Mouse (Mus musculus) MEL (cell line): ENCODE data around the gene Ndufaf3. TPM values are rescaled to one million over a fixed set of nuclear protein-coding genes. Genes with fewer than 3 reads are reported as not detected.

Experiments used
- DNase-seq: peaks from one replicate; pipeline ENCODE4 v3.0.0; 2011; ENCODE audit warnings: low read depth, low spot score
- H3K27ac ChIP-seq: 2 replicates; pipeline ENCODE4 v1.5.1; 2012; ENCODE audit warnings: low read depth, mild to moderate bottlenecking, control low read depth, low read length, moderate library complexity; ENCODE audit not compliant: control insufficient read depth
- H3K27me3 ChIP-seq, 2 experiments: fragments of 150-350 bp in 1 of 2; sonication (generic) in 1 of 2; 2 replicates each; pipeline ENCODE4 v1.6.1; 2012; ENCODE audit warnings: low read length in 2 of 2, mild to moderate bottlenecking in 2 of 2, improper control_type of control experiment in 1 of 2, moderate library complexity in 1 of 2; ENCODE audit not compliant: insufficient read depth in 2 of 2, control insufficient read depth in 1 of 2
- H3K36me3 ChIP-seq, 2 experiments: 2 replicates each; pipeline ENCODE4 v1.6.1; 2012 to 2014; ENCODE audit warnings: low read length in 2 of 2, improper control_type of control experiment in 1 of 2, inconsistent platforms in 1 of 2, mild to moderate bottlenecking in 1 of 2; ENCODE audit not compliant: insufficient read depth in 2 of 2, control insufficient read depth in 1 of 2
- H3K4me1 ChIP-seq, 2 experiments: fragments of 150-350 bp in 1 of 2; sonication (generic) in 1 of 2; 2 replicates each; pipeline ENCODE4 v1.6.1; 2012; ENCODE audit warnings: low read length in 2 of 2, improper control_type of control experiment in 1 of 2, mild to moderate bottlenecking in 1 of 2; ENCODE audit not compliant: insufficient read depth in 2 of 2, control insufficient read depth in 1 of 2
- H3K4me3 ChIP-seq, 2 experiments: fragments of 150-350 bp in 1 of 2; sonication (generic) in 1 of 2; 2 replicates each; pipeline ENCODE4 v1.5.1; 2012; ENCODE audit warnings: low read depth in 2 of 2, low read length in 2 of 2, mild to moderate bottlenecking in 2 of 2, moderate library complexity in 2 of 2, control low read depth in 1 of 2, improper control_type of control experiment in 1 of 2; ENCODE audit not compliant: control insufficient read depth in 1 of 2, insufficient read depth in 1 of 2
- H3K79me2 ChIP-seq: 2 replicates; pipeline ENCODE4 v1.6.1; 2012; ENCODE audit warnings: mild to moderate bottlenecking, low read length, moderate library complexity; ENCODE audit not compliant: control insufficient read depth, poor library complexity, insufficient read depth
- H3K9ac ChIP-seq: 2 replicates; pipeline ENCODE4 v1.6.1; 2012; ENCODE audit warnings: low read depth, mild to moderate bottlenecking, control low read depth, low read length, moderate library complexity; ENCODE audit not compliant: control insufficient read depth, poor library complexity, severe bottlenecking
- H3K9me3 ChIP-seq: fragments of 150-350 bp; sonication (generic); replicated peaks from 2 replicates; pipeline ENCODE4 v1.6.1; 2012; ENCODE audit warnings: mild to moderate bottlenecking, low read length, improper control_type of control experiment, moderate library complexity; ENCODE audit not compliant: insufficient read depth
- CHD1 ChIP-seq: IDR thresholded peaks from 2 replicates; pipeline ENCODE4 v1.6.1; 2012; ENCODE audit warnings: low read depth, mild to moderate bottlenecking, inconsistent platforms, low read length, improper control_type of control experiment
- ELF1 ChIP-seq: IDR thresholded peaks from 2 replicates; pipeline ENCODE4 v1.6.1; 2014; ENCODE audit warnings: low read depth, mild to moderate bottlenecking, inconsistent platforms, low read length, improper control_type of control experiment, moderate library complexity
- EP300 ChIP-seq, 2 experiments: IDR thresholded peaks; 2 replicates each; pipeline ENCODE4 v1.6.1; 2011; ENCODE audit warnings: improper control_type of control experiment in 2 of 2, low read length in 2 of 2, low read depth in 1 of 2, mild to moderate bottlenecking in 1 of 2
- ETS1 ChIP-seq: IDR thresholded peaks from 2 replicates; pipeline ENCODE4 v1.6.1; 2012; ENCODE audit warnings: low read depth, mild to moderate bottlenecking, inconsistent platforms, low read length, improper control_type of control experiment, moderate library complexity
- GABPA ChIP-seq: IDR thresholded peaks from 2 replicates; pipeline ENCODE4 v1.6.1; 2012; ENCODE audit warnings: low read depth, mild to moderate bottlenecking, inconsistent platforms, low read length, improper control_type of control experiment, moderate library complexity
- GATA1 ChIP-seq: IDR thresholded peaks from 2 replicates; pipeline ENCODE4 v1.6.1; 2011; ENCODE audit warnings: low read depth, low read length, improper control_type of control experiment
- HCFC1 ChIP-seq: IDR thresholded peaks from 2 replicates; pipeline ENCODE4 v1.6.1; 2012; ENCODE audit warnings: low read depth, mild to moderate bottlenecking, inconsistent platforms, low read length, improper control_type of control experiment, moderate library complexity
- JUND ChIP-seq: IDR thresholded peaks from 2 replicates; pipeline ENCODE4 v1.6.1; 2011; ENCODE audit warnings: low read depth, mild to moderate bottlenecking, improper control_type of control experiment, low read length
- KAT2A ChIP-seq: conservative IDR thresholded peaks from 2 replicates; pipeline ENCODE4 v1.6.1; 2012; ENCODE audit warnings: low read depth, low read length, improper control_type of control experiment, inconsistent platforms
- MAX ChIP-seq: IDR thresholded peaks from 2 replicates; pipeline ENCODE4 v1.6.1; 2011; ENCODE audit warnings: low read length, improper control_type of control experiment
- MAZ ChIP-seq: IDR thresholded peaks from 2 replicates; pipeline ENCODE4 v1.6.1; 2012; ENCODE audit warnings: low read depth, mild to moderate bottlenecking, inconsistent platforms, low read length, improper control_type of control experiment
- MXI1 ChIP-seq: IDR thresholded peaks from 2 replicates; pipeline ENCODE4 v1.6.1; 2011; ENCODE audit warnings: mild to moderate bottlenecking, low read depth, low read length, improper control_type of control experiment
- MYB ChIP-seq: IDR thresholded peaks from 2 replicates; pipeline ENCODE4 v1.6.1; 2011; ENCODE audit warnings: mild to moderate bottlenecking, low read depth, low read length, improper control_type of control experiment
- MYC ChIP-seq: IDR thresholded peaks from 2 replicates; pipeline ENCODE4 v1.6.1; 2011; ENCODE audit warnings: low read depth, mild to moderate bottlenecking, low read length, improper control_type of control experiment, moderate library complexity
- NELFE ChIP-seq: IDR thresholded peaks from 2 replicates; pipeline ENCODE4 v1.6.1; 2011; ENCODE audit warnings: low read depth, low read length, improper control_type of control experiment
- NRF1 ChIP-seq: IDR thresholded peaks from 2 replicates; pipeline ENCODE4 v1.6.1; 2014; ENCODE audit warnings: low read depth, mild to moderate bottlenecking, inconsistent platforms, low read length, improper control_type of control experiment, moderate library complexity; ENCODE audit not compliant: poor library complexity, insufficient read depth, severe bottlenecking
- POLR2AphosphoS5 ChIP-seq: IDR thresholded peaks from 2 replicates; pipeline ENCODE4 v1.6.1; 2012; ENCODE audit warnings: low read depth, borderline replicate concordance, mild to moderate bottlenecking, inconsistent platforms, low read length, moderate library complexity, mixed read lengths
- RAD21 ChIP-seq: IDR thresholded peaks from 2 replicates; pipeline ENCODE4 v1.6.1; 2011; ENCODE audit warnings: mild to moderate bottlenecking, low read depth, low read length, improper control_type of control experiment
- RCOR1 ChIP-seq: IDR thresholded peaks from 2 replicates; pipeline ENCODE4 v1.6.1; 2012; ENCODE audit warnings: low read depth, mild to moderate bottlenecking, inconsistent platforms, low read length, improper control_type of control experiment
- SIN3A ChIP-seq: IDR thresholded peaks from 2 replicates; pipeline ENCODE4 v1.6.1; 2012; ENCODE audit warnings: low read length, improper control_type of control experiment, inconsistent platforms
- SMC3 ChIP-seq: IDR thresholded peaks from 2 replicates; pipeline ENCODE4 v1.6.1; 2011; ENCODE audit warnings: low read depth, low read length, improper control_type of control experiment
- TAL1 ChIP-seq: IDR thresholded peaks from 2 replicates; pipeline ENCODE4 v1.6.1; 2012; ENCODE audit warnings: mild to moderate bottlenecking, inconsistent platforms, low read length, moderate library complexity, mixed read lengths
- TBP ChIP-seq: IDR thresholded peaks from 2 replicates; pipeline ENCODE4 v1.8.0; 2011; ENCODE audit warnings: low read depth, low read length, improper control_type of control experiment
- TCF12 ChIP-seq: IDR thresholded peaks from 2 replicates; pipeline ENCODE4 v1.6.1; 2014; ENCODE audit warnings: low read depth, mild to moderate bottlenecking, inconsistent platforms, low read length, improper control_type of control experiment, moderate library complexity
- UBTF ChIP-seq: IDR thresholded peaks from 2 replicates; pipeline ENCODE4 v1.6.1; 2012; ENCODE audit warnings: low read depth, mild to moderate bottlenecking, inconsistent platforms, low read length, improper control_type of control experiment, moderate library complexity, borderline replicate concordance; ENCODE audit not compliant: insufficient read depth
- USF1 ChIP-seq: IDR thresholded peaks from 2 replicates; pipeline ENCODE4 v1.6.1; 2014; ENCODE audit warnings: low read depth, mild to moderate bottlenecking, inconsistent platforms, low read length, improper control_type of control experiment, moderate library complexity
- USF2 ChIP-seq, 2 experiments: IDR thresholded peaks; 2 replicates each; pipeline ENCODE4 v1.6.1; 2011 to 2012; ENCODE audit warnings: improper control_type of control experiment in 2 of 2, low read length in 2 of 2, borderline replicate concordance in 1 of 2, inconsistent platforms in 1 of 2, low read depth in 1 of 2, mild to moderate bottlenecking in 1 of 2; ENCODE audit not compliant: insufficient read depth in 1 of 2
- ZKSCAN1 ChIP-seq: IDR thresholded peaks from 2 replicates; pipeline ENCODE4 v1.6.1; 2012; ENCODE audit warnings: low read depth, mild to moderate bottlenecking, inconsistent platforms, low read length, improper control_type of control experiment, moderate library complexity
- ZMIZ1 ChIP-seq: IDR thresholded peaks from 2 replicates; pipeline ENCODE4 v1.6.1; 2012; ENCODE audit warnings: low read depth, mild to moderate bottlenecking, inconsistent platforms, low read length, improper control_type of control experiment, moderate library complexity
- ZNF384 ChIP-seq: IDR thresholded peaks from 2 replicates; pipeline ENCODE4 v1.6.1; 2012; ENCODE audit warnings: low read depth, mild to moderate bottlenecking, inconsistent platforms, low read length, improper control_type of control experiment
- polyA plus RNA-seq, 2 experiments: library from polyadenylated mRNA; stranded (reverse) in 1 of 2; unstranded in 1 of 2; fragments of >175 nt in 1 of 2; fragments of >200 nt in 1 of 2; gene quantifications; 2 replicates each; pipeline versions ENCODE4 v1.2.1 to v1.2.4; 2012; ENCODE audit warnings: low replicate concordance in 2 of 2, low read depth in 1 of 2; ENCODE audit not compliant: insufficient read length in 2 of 2, insufficient read depth in 1 of 2, missing spikeins in 1 of 2
- total RNA-seq: library from RNA; depleted of rRNA; stranded (reverse); fragments of 300-350 nt; gene quantifications from 2 replicates; pipeline ENCODE4 v1.2.3, GENCODE M21; 2012

Gene Ndufaf3
- total and polyA plus RNA-seq, 3 experiments = 38.0 to 66.8 TPM; not detected in 1

DNA sequence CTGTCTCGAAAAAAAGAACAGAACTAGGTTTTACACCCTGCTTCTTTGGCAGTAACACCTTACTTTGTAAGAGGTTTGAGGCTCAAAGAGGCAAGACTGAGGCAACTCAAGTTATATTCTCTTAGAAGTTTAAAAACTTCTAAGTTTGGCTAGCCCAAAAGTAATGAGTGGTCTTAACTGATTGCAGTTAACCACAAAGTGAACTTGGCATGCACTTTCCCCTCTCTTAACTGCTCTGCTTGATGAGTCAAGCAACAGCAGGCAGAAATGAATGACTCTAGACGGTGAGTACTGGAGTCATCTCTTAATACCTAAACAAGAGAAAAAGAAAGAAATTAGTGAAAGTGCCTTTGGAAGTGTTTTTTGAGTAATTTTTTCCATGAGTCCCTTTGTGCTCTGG is 45.6 kb downstream of the Ndufaf3 start:
- Histone ChIP-seq H3K9me3 (no peaks in the 10 kb centered on the region), H3K4me3 (no peak overlapping the region), H3K79me2 (peaks cover 64% of the 10 kb centered on the region), H3K27me3 (no peaks in the 10 kb centered on the region), H3K4me1 (peaks cover 6 to 13% of the 10 kb centered on the region in 2 experiments), H3K27ac (peak overlapping the region; percentile 20), H3K9ac (no peak overlapping the region)
- DNase-seq = peak; percentile 86
- TF ChIP-seq KAT2A = no peak
- TF ChIP-seq RCOR1 = peak; percentile 84
- peak; percentile 93 for TF ChIP-seq GATA1
- no peak for TF ChIP-seq MYB
- TF ChIP-seq ETS1 = peak; percentile 66
- TF ChIP-seq GABPA = no peak
- TF ChIP-seq EP300 (IDR thresholded peaks at IDR 0.05; ENCODE audit: low read depth in 1 of 2, low read length in 2 of 2) = peak; percentile 59 to 77
- no peak for TF ChIP-seq NRF1
- TF ChIP-seq JUND = no peak
- TF ChIP-seq SIN3A = peak; percentile 62
- no peak for TF ChIP-seq CHD1
- TF ChIP-seq NELFE = no peak
- no peak for TF ChIP-seq ZNF384
- no peak for TF ChIP-seq TBP
- no peak for TF ChIP-seq HCFC1
- TF ChIP-seq MXI1 = peak; percentile 50; the same call in 1 of the 2 replicates
- TF ChIP-seq ZKSCAN1 = no peak
- no peak for TF ChIP-seq UBTF
- TF ChIP-seq, all 39 proteins: peak for 6
- peaks cover 27 to 35% of the 10 kb centered on the region in 2 experiments for H3K36me3 ChIP-seq

DNA sequence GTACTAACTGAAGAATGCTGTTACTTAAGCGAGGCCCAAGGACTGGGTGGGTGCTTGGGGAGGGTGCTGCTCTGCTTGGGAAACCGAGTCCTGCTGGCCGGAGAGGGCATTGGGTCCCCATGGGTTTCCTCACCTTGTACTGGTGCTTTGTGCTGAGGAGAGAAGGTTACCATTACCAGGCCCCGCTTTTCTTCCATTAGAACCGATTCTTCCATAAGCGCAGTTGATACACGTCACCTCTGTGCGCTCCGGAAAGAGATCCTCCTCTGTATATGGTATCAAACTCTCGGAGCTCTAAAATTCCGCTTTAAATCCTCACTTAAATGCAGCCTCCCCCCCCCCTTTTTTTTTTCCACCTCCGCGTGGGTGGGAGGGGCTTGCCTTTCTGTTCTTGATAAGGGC is 49.3 kb downstream of the Ndufaf3 start:
- peak overlapping the region; percentile 92 for H3K9ac ChIP-seq
- peak overlapping the region; percentile 79 for H3K27ac ChIP-seq
- H3K36me3 ChIP-seq = peaks cover 11 to 40% of the 10 kb centered on the region in 2 experiments
- peak; percentile 91 for DNase-seq
- H3K9me3 ChIP-seq = no peaks in the 10 kb centered on the region
- H3K4me1 ChIP-seq = peaks cover 6 to 17% of the 10 kb centered on the region in 2 experiments
- H3K4me3 ChIP-seq = peak overlapping the region; percentile 81 to 84
- peaks cover 40% of the 10 kb centered on the region for H3K79me2 ChIP-seq
- no peaks in the 10 kb centered on the region for H3K27me3 ChIP-seq
- no peak for TF ChIP-seq ZMIZ1
- TF ChIP-seq MYC = peak; percentile 83; the same call in 1 of the 2 replicates
- no peak for TF ChIP-seq USF1
- TF ChIP-seq NRF1 = no peak
- TF ChIP-seq RAD21 = no peak
- no peak for TF ChIP-seq USF2 (IDR thresholded peaks at IDR 0.05; ENCODE audit: borderline replicate concordance in 1 of 2, insufficient read depth in 1 of 2, low read depth in 1 of 2, low read length in 2 of 2)
- TF ChIP-seq TCF12 = no peak
- no peak for TF ChIP-seq JUND
- no peak for TF ChIP-seq POLR2AphosphoS5
- TF ChIP-seq TAL1 = no peak
- TF ChIP-seq KAT2A = peak; percentile 50
- TF ChIP-seq ZKSCAN1 = no peak
- TF ChIP-seq GABPA = no peak
- no peak for TF ChIP-seq UBTF
- TF ChIP-seq TBP = peak; percentile 70
- TF ChIP-seq ETS1 = peak; percentile 44
- peak; percentile 37; the same call in 1 of the 2 replicates for TF ChIP-seq ELF1
- peak; percentile 70 for TF ChIP-seq MAX
- 0 out of 2 replicates have a peak, but pooled peaks have one; percentile 16 for TF ChIP-seq RCOR1
- 0 out of 2 replicates have a peak, but pooled peaks have one; percentile 11 for TF ChIP-seq SMC3
- peak; percentile 46 for TF ChIP-seq NELFE
- TF ChIP-seq MAZ = peak; percentile 74
